Mouse (Mus musculus) lung, postnatal 0 days (tissue): ENCODE results near the gene Zfp36.

ENCODE experiments used
- CTCF ChIP-seq: IDR thresholded peaks from 2 replicates; pipeline ENCODE4 v1.5.1; 2016; ENCODE audit warnings: antibody characterized with exemption, mild to moderate bottlenecking
- EP300 ChIP-seq: IDR thresholded peaks from 2 replicates; pipeline ENCODE4 v1.6.1; 2016; ENCODE audit warnings: antibody characterized with exemption, mild to moderate bottlenecking, control low read depth

DNA sequence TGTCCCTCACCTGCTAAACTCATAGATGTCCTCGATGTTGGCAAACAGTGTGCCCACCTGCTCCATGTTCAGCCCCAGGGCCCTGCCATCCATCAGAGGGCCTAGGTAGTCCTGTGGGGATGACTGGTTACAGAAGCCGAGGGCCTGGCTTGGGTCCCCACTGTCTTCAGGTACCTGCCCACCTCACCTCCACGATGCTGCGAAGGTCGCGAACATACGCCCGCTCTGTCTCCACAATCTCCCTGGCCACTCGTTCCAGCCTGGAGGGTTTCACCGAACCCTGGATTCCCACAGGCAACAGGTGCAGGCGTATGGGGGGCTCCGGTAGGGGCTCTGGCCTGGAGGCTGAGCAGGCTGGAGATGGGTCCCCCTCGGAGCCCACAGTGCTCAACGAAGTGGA is 10.0 kb downstream of the Zfp36 start:
- TF ChIP-seq CTCF: no peak
- no peak for TF ChIP-seq EP300
